In genomic region chr4:114442186-114442585, GRCm38 (mm10) we compare ENCODE assay signal across 13 mouse cellular contexts. TPM values are rescaled to one million over a fixed set of nuclear protein-coding genes. Genes with fewer than 3 reads are reported as not detected.
DNase-seq lines count a peak whose midpoint lies in the region; ATAC-seq and TF ChIP-seq lines count a peak whose summit lies in the region.
"Had no signal": no experiment of that assay in that cellular context is flagged by ENCODE, and none has a peak within 500 bp of the region (broad histone marks: within the 10 kb centered on the region; RNA-seq: fewer than 3 reads in every experiment).

No protein-coding gene starts in this region.

- no peaks in the 10 kb centered on the region; the same call in 1 of the 2 replicates for H3K27me3 ChIP-seq in cerebellum, adult 2 months (ENCODE audit: control insufficient read depth, insufficient read depth, low read length)
- no peaks in the 10 kb centered on the region for H3K27me3 ChIP-seq in kidney, embryonic 16.5 days (ENCODE audit: insufficient read depth, low read length)
- H3K27me3 ChIP-seq in CH12.LX (replicated peaks): peaks cover 22% of the 10 kb centered on the region
- H3K27me3 ChIP-seq: embryonic facial prominence, embryonic 13.5 days; limb, embryonic 15.5 days had no signal

- TF ChIP-seq EP300 in CH12.LX (IDR thresholded peaks at IDR 0.05; ENCODE audit: low read length): no peak

- H3K4me2 ChIP-seq in kidney, embryonic 16.5 days (replicated peaks; ENCODE audit: low read depth, low read length): no peak overlapping the region
- H3K4me2 ChIP-seq in CH12.LX (ENCODE audit: insufficient read depth, low read depth, poor library complexity, severe bottlenecking): no peak overlapping the region
- H3K4me2 ChIP-seq: embryonic facial prominence, embryonic 13.5 days; limb, embryonic 15.5 days had no signal

- dilution Hi-C loops in CH12.LX (cut with MboI; ENCODE audit: extremely low pct_ligation_motif_present, extremely low pct_unique_long_range_greater_than_20kb, low sequenced_read_pairs): no loop called here

- no peaks in the 10 kb centered on the region for H3K9me3 ChIP-seq in kidney, embryonic 16.5 days (ENCODE audit: low read length)
- H3K9me3 ChIP-seq in CH12.LX (replicated peaks; ENCODE audit: low read length): no peaks in the 10 kb centered on the region
- H3K9me3 ChIP-seq: embryonic facial prominence, embryonic 13.5 days; limb, embryonic 15.5 days had no signal

- no peaks in the 10 kb centered on the region for H3K4me1 ChIP-seq in cerebellum, adult 2 months (ENCODE audit: control insufficient read depth, insufficient read depth, low read length)
- no peaks in the 10 kb centered on the region for H3K4me1 ChIP-seq in kidney, embryonic 16.5 days (ENCODE audit: insufficient read depth, low read length)
- H3K4me1 ChIP-seq in CH12.LX (ENCODE audit: control insufficient read depth in 1 of 2, insufficient read depth in 2 of 2): no peaks in the 10 kb centered on the region

- H3K79me2 ChIP-seq in CH12.LX (replicated peaks; ENCODE audit: control insufficient read depth, extremely low read depth, insufficient read depth, poor library complexity, severe bottlenecking): no peaks in the 10 kb centered on the region

- WGBS in cerebellum, adult 2 months: 32% methylated on average over 2 of the region's 2 CpGs
- WGBS in kidney, embryonic 16.5 days: 35% methylated on average over 2 of the region's 2 CpGs

- no peaks in the 10 kb centered on the region for H3K36me3 ChIP-seq in kidney, embryonic 16.5 days (ENCODE audit: insufficient read depth, low read length)
- H3K36me3 ChIP-seq in CH12.LX (replicated peaks in 1 of 2; ENCODE audit: control insufficient read depth in 1 of 2, insufficient read depth in 1 of 2, low read length in 1 of 2): no peaks in the 10 kb centered on the region
- H3K36me3 ChIP-seq: embryonic facial prominence, embryonic 13.5 days; limb, embryonic 15.5 days had no signal

- no peak overlapping the region for H3K27ac ChIP-seq in cerebellum, adult 2 months (ENCODE audit: insufficient read depth, low read length)
- no peak overlapping the region for H3K27ac ChIP-seq in kidney, embryonic 16.5 days (ENCODE audit: low read length)
- no peak overlapping the region for H3K27ac ChIP-seq in CH12.LX (ENCODE audit: insufficient read depth, low read depth)
- H3K27ac ChIP-seq: embryonic facial prominence, embryonic 13.5 days; limb, embryonic 15.5 days had no signal

- ATAC-seq in kidney, embryonic 16.5 days (ENCODE audit: low FRiP score, low TSS enrichment): no peak
- ATAC-seq: forebrain, embryonic 16.5 days had no signal

- DNase-seq in cerebellum, adult 2 months: no peak
- DNase-seq in cerebellum, adult 11-12 months: no peak
- DNase-seq in kidney, adult 18-20 months: peak; percentile 44
- no peak for DNase-seq in CH12.LX (ENCODE audit: extremely low read depth)
- DNase-seq in kidney, postnatal 14 days: peak; percentile 60
- DNase-seq in spleen, postnatal 14 days (ENCODE audit: low spot score in 2 of 2): no peak
- DNase-seq in thymus, adult 18-20 months: no peak
- DNase-seq: cerebellum, adult 9-10 months; heart, adult 11 months had no signal

- TF ChIP-seq RAD21 in CH12.LX (IDR thresholded peaks at IDR 0.05; ENCODE audit: low read depth, low read length): peak; percentile 26

- H3K4me3 ChIP-seq in cerebellum, adult 2 months (replicated peaks; ENCODE audit: insufficient read depth, low read depth, low read length): no peak overlapping the region
- H3K4me3 ChIP-seq in kidney, embryonic 16.5 days (ENCODE audit: low read length): no peak overlapping the region
- no peak overlapping the region for H3K4me3 ChIP-seq in CH12.LX (replicated peaks in 1 of 3; ENCODE audit: low read depth in 2 of 3, low read length in 2 of 3, poor library complexity in 1 of 3)
- H3K4me3 ChIP-seq: embryonic facial prominence, embryonic 13.5 days; limb, embryonic 15.5 days had no signal

- no peak for TF ChIP-seq POLR2A in cerebellum, adult 2 months (IDR thresholded peaks at IDR 0.05; ENCODE audit: borderline replicate concordance, insufficient read depth, low read length)
- TF ChIP-seq POLR2A in CH12.LX (IDR thresholded peaks at IDR 0.05; ENCODE audit: low read depth, low read length): no peak

- H3K9ac ChIP-seq in kidney, embryonic 16.5 days (replicated peaks; ENCODE audit: low read length): no peak overlapping the region
- no peak overlapping the region for H3K9ac ChIP-seq in CH12.LX (ENCODE audit: insufficient read depth, low read depth)
- H3K9ac ChIP-seq: embryonic facial prominence, embryonic 13.5 days; limb, embryonic 15.5 days had no signal

- peak; percentile 17; the same call in 1 of the 2 replicates for TF ChIP-seq CTCF in cerebellum, adult 2 months (IDR thresholded peaks at IDR 0.05; ENCODE audit: borderline replicate concordance, insufficient read depth, low read depth, low read length)
- TF ChIP-seq CTCF in CH12.LX (conservative IDR thresholded peaks at IDR 0.05 in 1 of 2, IDR thresholded peaks at IDR 0.05 in 1 of 2; ENCODE audit: low read depth in 2 of 2, low read length in 2 of 2): peak in 1 of 2 experiments; percentile 25; a peak in 2 of 4 replicates

- in situ Hi-C loops in CH12.LX (cut with MboI; ENCODE audit: low pct_ligation_motif_present, low pct_unique_long_range_greater_than_20kb, low sequenced_read_pairs): no loop called here

TF ChIP-seq in CH12.LX, 34 proteins besides CTCF, POLR2A, EP300 and RAD21:
- TF ChIP-seq MXI1 (IDR thresholded peaks at IDR 0.05; ENCODE audit: low read depth, low read length): no peak
- no peak for TF ChIP-seq SIN3A (IDR thresholded peaks at IDR 0.05; ENCODE audit: low read length)
- TF ChIP-seq USF1 (IDR thresholded peaks at IDR 0.05; ENCODE audit: low read depth, low read length): no peak

RNA-seq across cellular contexts. Expression of gene Trabd2b, which starts 35.7 kb away (rescaled TPM):
- polyA plus RNA-seq in cerebellum, adult 2 months (2012; rRNA removed): 4.8 and 5.1 TPM in 2 replicates
- 5.7 and 6.1 TPM in 2 replicates for polyA plus RNA-seq in kidney, embryonic 16.5 days (2015; fragmentation: Nextera tagmentation; extraction: Ambion mirVana)
- total RNA-seq in CH12.LX (2012; rRNA removed): not detected in 2 replicates
- total RNA-seq in CH12.LX (2014; rRNA removed): not detected in 2 replicates
- polyA plus RNA-seq in CH12.LX (2012; ENCODE audit: insufficient read length, low read depth): not detected in 2 replicates

Comparison
In these comparisons a context has a peak if more than half of its experiments do, and no peak if none do; other contexts are left out.
1. DNase-seq: peak in kidney, adult 18-20 months (single experiment) and kidney, postnatal 14 days (single experiment); none in cerebellum, adult 2 months (0 of 2), cerebellum, adult 11-12 months (single experiment), CH12.LX (single experiment), spleen, postnatal 14 days (0 of 2) and thymus, adult 18-20 months (0 of 2).